Mouse (Mus musculus) small intestine, adult 2 months (tissue): Measurements from ENCODE around the gene Evi2a.

Experiments
- CTCF ChIP-seq: fragments of 200-500 bp; IDR thresholded peaks from 2 replicates; pipeline ENCODE4 v1.5.1; 2012; ENCODE audit warnings: low read depth, mild to moderate bottlenecking, control low read depth, inconsistent platforms, low read length, moderate library complexity, mixed read lengths; ENCODE audit not compliant: insufficient replicate concordance, insufficient read length; ENCODE audit errors: extremely low read depth
- POLR2A ChIP-seq: fragments of 200-500 bp; IDR thresholded peaks from 2 replicates; pipeline ENCODE4 v1.6.1; 2012; ENCODE audit warnings: low read depth, mild to moderate bottlenecking, control low read depth, inconsistent platforms, low read length, moderate library complexity

- TF ChIP-seq CTCF (no peak), POLR2A (no peak)
These were observed 1.8 kb downstream of the Evi2a start for GRCm38 (mm10) chr11:79528601-79529000.
